Mouse (Mus musculus) embryonic facial prominence, embryonic 11.5 days (tissue): ENCODE results near the gene Ttc39b. TPM values are rescaled to one million over a fixed set of nuclear protein-coding genes. Genes with fewer than 3 reads are reported as not detected.

Source experiments
- ATAC-seq: fragments of 200-750 bp; cut with Nextera tagmentation; replicated peaks from 2 replicates; pipeline ENCODE4 v1.8.0; 2017; ENCODE audit warnings: low read depth; ENCODE audit not compliant: insufficient number of reproducible peaks, low FRiP score, low TSS enrichment
- DNase-seq: peaks from one replicate; pipeline ENCODE4 v3.0.0-alpha.2; 2015; ENCODE audit warnings: low spot score
- H3K27ac ChIP-seq: fragments of 300-500 bp; sonication (generic); replicated peaks from 2 replicates; pipeline ENCODE4 v1.5.1; 2014; ENCODE audit warnings: mild to moderate bottlenecking, low read depth, low read length, control low read depth
- H3K27me3 ChIP-seq: fragments of 300-500 bp; sonication (generic); 2 replicates; pipeline ENCODE4 v1.6.1; 2014; ENCODE audit warnings: mild to moderate bottlenecking, low read length, moderate library complexity, mixed read lengths; ENCODE audit not compliant: control insufficient read depth, insufficient read depth
- H3K36me3 ChIP-seq: fragments of 300-500 bp; sonication (generic); replicated peaks from 2 replicates; pipeline ENCODE4 v1.6.1; 2014; ENCODE audit warnings: low read depth, mild to moderate bottlenecking, low read length, moderate library complexity, mixed read lengths; ENCODE audit not compliant: control insufficient read depth, insufficient read depth
- H3K4me1 ChIP-seq: fragments of 300-500 bp; sonication (generic); 2 replicates; pipeline ENCODE4 v1.6.1; 2014; ENCODE audit warnings: low read length, mixed read lengths; ENCODE audit not compliant: control insufficient read depth, insufficient read depth
- H3K4me2 ChIP-seq: fragments of 300-500 bp; sonication (generic); 2 replicates; pipeline ENCODE4 v1.6.1; 2014; ENCODE audit warnings: low read depth, mild to moderate bottlenecking, control low read depth, low read length, moderate library complexity
- H3K4me3 ChIP-seq: fragments of 300-500 bp; sonication (generic); 2 replicates; pipeline ENCODE4 v1.5.1; 2014; ENCODE audit warnings: low read depth, low read length, control low read depth
- H3K9ac ChIP-seq: fragments of 300-500 bp; sonication (generic); replicated peaks from 2 replicates; pipeline ENCODE4 v1.6.1; 2014; ENCODE audit warnings: mild to moderate bottlenecking, control low read depth, low read length
- H3K9me3 ChIP-seq: fragments of 300-500 bp; sonication (generic); replicated peaks from 2 replicates; pipeline ENCODE4 v1.6.1; 2016; ENCODE audit warnings: mild to moderate bottlenecking, low read length, inconsistent platforms, mixed read lengths; ENCODE audit not compliant: control insufficient read depth
- WGBS: fragments of 180-500 bp; shearing (Covaris S2); extraction: QIAGEN DNeasy Blood & Tissue Kit; methylation state at CpG from one replicate; pipeline ENCODE4 v1.1.7; 2014; 5-methylcytosine and 5-hydroxymethylcytosine counted together
- polyA plus RNA-seq: library from polyadenylated mRNA; unstranded; fragments of >200 nt; fragmentation: Nextera tagmentation; extraction: Ambion mirVana; gene quantifications from 2 replicates; pipeline ENCODE4 v1.2.1, GENCODE M21; 2014

Ttc39b gene
- polyA plus RNA-seq, 1 experiment from 2014 or later, result 3.1 TPM

GRCm38 (mm10) chr4:83182178-83183068, 141.6 kb downstream of the Ttc39b start:
- Histone ChIP-seq H3K9ac (no peak overlapping the region), H3K36me3 (no peaks in the 10 kb centered on the region)
- DNase-seq, result no peak

GRCm38 (mm10) chr4:83177471-83177870, 146.6 kb downstream of the Ttc39b start:
- H3K27ac ChIP-seq, result no peak overlapping the region
- H3K36me3 ChIP-seq, result no peaks in the 10 kb centered on the region
- no peak overlapping the region for H3K9ac ChIP-seq
- WGBS, result 94% methylated on average over 2 of the region's 2 CpGs
- no peaks in the 10 kb centered on the region for H3K9me3 ChIP-seq
- ATAC-seq (no peak), DNase-seq (no peak)
- H3K27me3 ChIP-seq, result no peaks in the 10 kb centered on the region
- H3K4me3 ChIP-seq, result no peak overlapping the region
- no peaks in the 10 kb centered on the region for H3K4me1 ChIP-seq
- H3K4me2 ChIP-seq, result no peak overlapping the region

More at GRCm38 (mm10) chr4:83182178-83183068, 141.6 kb downstream of the Ttc39b start:
- Histone ChIP-seq H3K27me3 (no peaks in the 10 kb centered on the region), H3K4me1 (no peaks in the 10 kb centered on the region), H3K4me3 (no peak overlapping the region), H3K27ac (no peak overlapping the region), H3K9me3 (no peaks in the 10 kb centered on the region), H3K4me2 (no peak overlapping the region)
- WGBS, result 60% methylated on average over 8 of the region's 8 CpGs
- 0 out of 2 replicates have a peak, but pooled peaks have one; percentile 23 for ATAC-seq

- Histone ChIP-seq H3K4me3 (no peak overlapping the region), H3K4me1 (no peaks in the 10 kb centered on the region), H3K9ac (no peak overlapping the region), H3K9me3 (no peaks in the 10 kb centered on the region), H3K36me3 (no peaks in the 10 kb centered on the region), H3K27ac (no peak overlapping the region), H3K4me2 (no peak overlapping the region), H3K27me3 (no peaks in the 10 kb centered on the region)
- ATAC-seq (no peak), DNase-seq (no peak)
- WGBS, result 83% methylated on average over 8 of the region's 8 CpGs
Measured at GRCm38 (mm10) chr4:83174946-83175345, 149.1 kb downstream of the Ttc39b start.

GRCm38 (mm10) chr4:83172278-83172677, 151.8 kb downstream of the Ttc39b start:
- no peaks in the 10 kb centered on the region for H3K9me3 ChIP-seq
- H3K36me3 ChIP-seq, result no peaks in the 10 kb centered on the region
- no peak overlapping the region for H3K4me2 ChIP-seq
- no peak overlapping the region for H3K27ac ChIP-seq
- no peak overlapping the region for H3K4me3 ChIP-seq
- H3K9ac ChIP-seq, result no peak overlapping the region
- ATAC-seq, result no peak
- no peaks in the 10 kb centered on the region for H3K27me3 ChIP-seq
- 49% methylated on average over 3 of the region's 3 CpGs for whole genome bisulfite sequencing
- DNase-seq, result peak; percentile 61
- H3K4me1 ChIP-seq, result no peaks in the 10 kb centered on the region

- Histone ChIP-seq H3K4me1 (no peaks in the 10 kb centered on the region), H3K9ac (no peak overlapping the region), H3K27ac (no peak overlapping the region), H3K9me3 (no peaks in the 10 kb centered on the region), H3K27me3 (no peaks in the 10 kb centered on the region), H3K4me3 (no peak overlapping the region), H3K36me3 (no peaks in the 10 kb centered on the region), H3K4me2 (no peak overlapping the region)
- DNase-seq, result peak; percentile 26
- 29% methylated on average over 9 of the region's 9 CpGs for WGBS
- ATAC-seq, result no peak
Measured at GRCm38 (mm10) chr4:83170741-83171140, 153.3 kb downstream of the Ttc39b start.

Other genes with a start within 250 kb of the Ttc39b start
- gene Snapc3, start 93.5 kb upstream of the Ttc39b start, polyA plus RNA-seq, result 63.1 and 63.6 TPM in 2 replicates
- 382 and 425 TPM in 2 replicates for gene Psip1, start 162.2 kb upstream of the Ttc39b start, polyA plus RNA-seq
- gene Ccdc171, start 201.3 kb upstream of the Ttc39b start, polyA plus RNA-seq, result 5.7 and 7.3 TPM in 2 replicates